Mouse (Mus musculus) c-Kit-positive CD71-negative TER-119-negative erythroid progenitor cells, embryonic 14.5 days (primary cell): ENCODE measurements around the gene Eras.
"Not testable (repeated sequence)": the region's sequence is repeated elsewhere in the genome, so short reads cannot be mapped to it uniquely, and the experiment has no call there.

Experiments
- DNase-seq: peaks from one replicate; pipeline ENCODE4 v3.0.0-alpha.2; 2013; ENCODE audit warnings: low read depth

Eras gene

GRCm38 (mm10) chrX:7928270-7928790 lies at the start of gene Eras:
Eras (minus strand) TSS chrX:7928607.
- DNase-seq, result no peak

DNA sequence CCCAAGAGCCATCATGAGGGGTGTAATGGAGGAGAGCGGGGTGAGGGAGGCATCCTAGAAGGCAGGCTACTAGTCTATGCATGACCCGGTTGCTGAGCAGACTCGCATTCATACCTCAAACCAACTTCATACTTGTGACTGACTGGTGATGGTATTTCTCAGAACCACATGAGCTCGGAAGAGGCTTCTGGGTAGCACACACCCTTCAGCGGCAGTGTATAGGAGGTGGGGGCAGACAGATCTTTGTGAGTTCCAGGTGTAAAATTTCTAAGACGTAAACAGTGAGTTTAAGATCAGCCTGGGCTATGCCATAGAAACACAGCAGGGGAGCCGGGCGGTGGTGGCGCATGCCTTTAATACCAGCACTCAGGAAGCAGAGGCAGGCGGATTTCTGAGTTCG lies 49.5 kb upstream of the Eras start, which contains the start of gene Gata1:
Gene Gata1 (minus strand): TSS at position 180 of the 400 bp plus-strand sequence.
- no peak for DNase-seq

DNA sequence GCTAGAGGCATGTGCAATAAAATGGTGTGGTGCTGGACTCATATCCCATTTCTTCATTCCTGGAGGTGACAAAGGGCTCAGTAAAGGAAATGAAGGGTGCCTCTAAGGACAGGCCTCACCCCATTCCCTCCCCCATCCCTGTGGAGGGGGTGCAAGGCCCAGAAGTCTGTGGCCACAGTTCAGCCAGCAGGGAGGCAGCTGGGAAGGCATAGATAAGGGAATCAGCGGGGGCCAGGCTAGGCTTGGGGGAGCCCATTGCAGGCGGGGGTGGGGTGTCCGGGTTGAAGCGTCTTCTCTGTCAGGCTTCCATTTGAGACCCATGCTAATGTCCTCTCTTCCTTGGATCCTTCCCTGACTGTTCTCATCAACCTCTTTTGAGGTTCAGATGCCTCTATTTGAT lies 42.9 kb upstream of the Eras start:
- DNase-seq, result no peak

DNA sequence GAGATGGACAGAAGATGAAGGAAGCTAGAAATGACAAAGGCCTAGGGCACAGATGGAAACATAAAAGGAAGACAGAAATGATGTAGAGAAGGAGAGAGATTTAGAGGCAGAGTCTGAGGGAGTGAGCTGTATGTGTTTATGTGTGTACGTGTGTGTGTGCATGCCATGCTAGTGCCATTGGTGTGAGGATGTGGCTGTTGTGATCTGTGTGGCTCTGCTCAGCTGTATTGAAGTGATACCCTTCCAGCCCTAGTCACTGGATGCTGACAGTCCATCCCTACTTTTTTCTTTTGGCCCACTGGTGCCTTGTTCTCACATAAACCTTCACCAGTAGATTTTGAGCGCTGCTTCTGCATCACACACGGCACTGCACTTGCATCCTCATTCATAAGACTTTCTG lies 40.5 kb upstream of the Eras start:
- DNase-seq, result no peak

- DNase-seq, result no peak
Measured at GRCm38 (mm10) chrX:7968226-7968625, 39.8 kb upstream of the Eras start.

GRCm38 (mm10) chrX:7967596-7968201 lies 39.3 kb upstream of the Eras start:
- DNase-seq, result no peak

DNA sequence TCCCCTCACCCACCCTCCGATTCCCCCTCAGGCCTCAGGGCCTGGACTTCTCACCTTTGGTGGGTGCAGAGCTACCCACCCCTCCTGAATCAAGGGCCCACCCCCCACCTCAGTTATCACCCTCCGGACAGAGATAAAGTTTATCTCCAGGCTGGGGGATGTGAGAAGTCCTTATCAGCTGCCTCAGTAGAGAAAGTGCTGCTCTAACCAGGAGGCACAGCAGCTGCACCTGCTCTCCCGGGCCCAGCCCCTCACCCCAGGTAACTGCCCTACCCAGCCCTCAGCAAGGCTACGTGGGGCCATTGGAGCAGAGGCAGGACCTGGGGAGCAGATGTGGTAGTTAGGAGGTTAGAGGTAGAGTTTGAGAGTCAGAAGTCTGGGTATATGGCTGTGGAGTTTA lies 37.8 kb upstream of the Eras start:
- no peak for DNase-seq

DNA sequence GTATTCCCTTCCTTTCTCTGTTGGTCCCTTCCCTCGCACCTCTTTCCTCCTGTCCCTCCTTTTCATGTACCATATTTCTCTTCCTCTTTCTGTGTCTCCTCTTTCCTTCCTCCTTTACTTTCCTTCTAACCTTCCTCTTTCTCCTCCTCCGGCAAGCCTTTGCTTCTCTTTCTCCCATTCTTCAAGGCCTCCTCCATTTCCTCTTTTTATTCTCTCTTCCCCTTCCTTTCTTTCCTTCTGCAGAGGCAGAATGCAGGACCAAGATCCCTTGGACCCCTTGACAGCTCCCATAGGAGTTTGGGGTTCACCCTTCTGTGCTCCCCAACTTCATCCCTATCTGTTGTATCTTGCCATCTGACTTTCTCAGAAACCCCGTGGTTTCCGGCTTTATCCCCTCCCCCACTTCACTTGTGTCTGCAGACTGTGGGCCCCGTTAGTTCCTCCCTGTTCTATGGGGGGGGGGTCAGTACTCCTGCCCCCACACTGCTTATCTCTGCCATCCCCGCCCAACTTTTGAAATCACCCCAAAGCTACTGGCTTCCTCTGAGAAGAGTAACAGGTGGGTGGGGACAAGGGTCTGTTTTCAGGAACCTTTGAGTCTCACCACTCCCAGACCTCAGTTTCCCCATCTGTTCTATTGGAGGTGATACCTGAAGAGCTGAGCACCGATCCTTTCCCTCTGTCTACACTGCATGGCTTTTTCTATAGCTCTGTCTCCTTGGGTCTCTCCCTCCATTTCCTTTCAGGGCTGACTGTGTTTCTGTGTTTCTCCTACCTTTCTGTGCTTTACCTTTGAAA lies 35.6 kb upstream of the Eras start:
- no peak for DNase-seq

GRCm38 (mm10) chrX:7958868-7959267 lies 30.5 kb upstream of the Eras start:
- DNase-seq, result no peak

DNA sequence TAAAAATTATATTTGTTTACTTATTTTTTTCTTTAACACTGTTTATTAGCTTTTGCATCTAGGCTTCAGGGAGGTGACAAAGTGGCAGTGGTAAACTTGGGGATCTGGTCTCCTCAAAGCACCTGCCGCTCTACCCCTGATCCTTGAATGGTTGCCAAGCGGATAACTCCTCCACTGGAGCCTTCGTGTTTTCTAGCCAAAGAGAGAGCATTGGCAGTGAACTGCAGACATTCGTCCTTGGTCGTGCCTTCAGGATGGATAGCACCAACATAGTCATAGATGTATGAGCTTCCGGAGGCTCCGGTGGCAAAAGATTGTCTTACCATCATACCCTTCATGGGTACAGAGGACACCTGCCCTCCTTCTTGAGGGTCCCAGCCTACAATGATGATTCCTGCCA lies 21.7 kb upstream of the Eras start:
- DNase-seq, result no peak

GRCm38 (mm10) chrX:7947900-7948492 lies 19.6 kb upstream of the Eras start:
- DNase-seq, result peak; percentile 82

DNA sequence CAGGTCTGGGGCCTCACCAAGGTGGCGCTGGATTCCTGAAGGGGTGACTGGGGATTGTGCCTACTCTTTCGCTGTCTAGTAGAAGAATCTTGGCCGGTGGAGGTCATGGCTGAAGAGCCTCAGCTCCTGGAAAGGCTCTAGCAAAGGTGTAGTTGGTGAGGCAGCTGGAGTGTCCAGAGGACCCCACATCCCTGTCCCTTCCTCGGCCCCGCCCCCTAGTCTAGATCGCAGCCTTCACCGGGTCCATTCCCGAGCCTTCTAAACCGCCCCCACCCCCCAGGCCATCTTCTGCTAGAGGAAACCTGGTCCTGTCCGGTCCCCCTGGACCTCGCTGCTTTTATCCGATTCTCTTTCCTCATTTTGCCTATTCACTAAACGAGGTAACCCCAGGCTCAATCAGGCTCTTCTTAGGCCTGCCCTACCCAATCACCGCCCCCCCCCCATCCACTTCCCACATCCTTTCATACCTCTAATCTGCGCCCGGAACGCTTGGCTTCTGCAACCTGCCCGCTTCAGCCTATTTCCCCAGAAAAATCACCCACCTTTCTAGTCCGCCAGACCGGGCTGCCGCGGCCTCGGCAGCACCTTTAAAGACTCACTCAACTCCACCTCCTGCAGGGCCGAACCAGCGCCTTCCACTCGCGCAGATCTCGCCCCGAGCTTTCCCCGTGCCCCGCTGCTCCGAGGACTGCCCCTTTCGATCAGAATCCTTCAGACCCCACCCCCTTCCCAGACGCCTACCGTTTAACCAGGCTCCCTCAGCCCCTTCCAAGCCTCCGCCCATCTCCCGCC lies 18.9 kb upstream of the Eras start, which contains the start of gene Hdac6:
Gene Hdac6 (minus strand): TSS at position 782 of the 792 bp plus-strand sequence.
- no peak for DNase-seq

- DNase-seq, result no peak
Measured at GRCm38 (mm10) chrX:7945618-7946017, 17.2 kb upstream of the Eras start.

DNA sequence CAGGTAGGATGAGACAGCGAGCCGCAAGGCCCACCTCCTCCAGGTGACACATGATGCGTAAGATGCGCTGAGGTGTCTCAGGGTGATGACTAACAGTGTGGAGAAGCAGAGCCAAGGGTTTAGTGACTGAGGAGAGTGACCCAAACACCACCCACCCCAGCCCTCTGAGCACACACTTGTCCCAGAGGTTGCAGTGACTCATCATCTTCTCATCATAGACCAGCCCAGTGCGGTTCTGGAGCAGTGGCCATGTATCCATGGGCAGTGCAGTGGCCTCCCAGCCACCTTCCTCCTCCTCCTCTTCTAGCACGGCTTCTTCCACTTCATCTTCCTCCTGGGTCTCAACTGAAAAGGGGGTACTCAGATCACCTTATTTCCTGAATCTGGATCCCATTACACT lies 9.3 kb upstream of the Eras start:
- DNase-seq, result no peak

- no peak for DNase-seq
Measured at GRCm38 (mm10) chrX:7936874-7937273, 8.5 kb upstream of the Eras start.

GRCm38 (mm10) chrX:7927116-7927515 lies 1.3 kb downstream of the Eras start:
- DNase-seq, result no peak

- DNase-seq, result no peak
Measured at GRCm38 (mm10) chrX:7926266-7926665, 2.1 kb downstream of the Eras start.

DNA sequence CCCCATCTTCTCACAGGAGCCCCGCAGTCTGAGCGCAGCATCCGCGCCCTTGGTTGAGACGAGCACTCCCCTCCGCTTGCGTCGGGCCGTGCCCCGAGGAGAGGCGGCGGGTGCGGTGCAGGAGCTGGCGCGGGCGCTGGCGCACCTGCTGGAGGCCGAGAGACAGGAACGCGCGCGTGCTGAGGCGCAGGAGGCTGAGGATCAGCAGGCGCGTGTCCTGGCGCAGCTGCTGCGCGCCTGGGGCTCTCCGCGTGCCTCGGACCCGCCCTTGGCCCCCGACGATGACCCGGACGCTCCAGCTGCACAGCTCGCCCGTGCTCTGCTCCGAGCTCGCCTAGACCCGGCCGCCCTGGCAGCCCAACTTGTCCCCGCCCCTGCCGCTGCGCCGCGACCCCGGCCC lies 6.4 kb downstream of the Eras start:
- DNase-seq, result no peak

DNA sequence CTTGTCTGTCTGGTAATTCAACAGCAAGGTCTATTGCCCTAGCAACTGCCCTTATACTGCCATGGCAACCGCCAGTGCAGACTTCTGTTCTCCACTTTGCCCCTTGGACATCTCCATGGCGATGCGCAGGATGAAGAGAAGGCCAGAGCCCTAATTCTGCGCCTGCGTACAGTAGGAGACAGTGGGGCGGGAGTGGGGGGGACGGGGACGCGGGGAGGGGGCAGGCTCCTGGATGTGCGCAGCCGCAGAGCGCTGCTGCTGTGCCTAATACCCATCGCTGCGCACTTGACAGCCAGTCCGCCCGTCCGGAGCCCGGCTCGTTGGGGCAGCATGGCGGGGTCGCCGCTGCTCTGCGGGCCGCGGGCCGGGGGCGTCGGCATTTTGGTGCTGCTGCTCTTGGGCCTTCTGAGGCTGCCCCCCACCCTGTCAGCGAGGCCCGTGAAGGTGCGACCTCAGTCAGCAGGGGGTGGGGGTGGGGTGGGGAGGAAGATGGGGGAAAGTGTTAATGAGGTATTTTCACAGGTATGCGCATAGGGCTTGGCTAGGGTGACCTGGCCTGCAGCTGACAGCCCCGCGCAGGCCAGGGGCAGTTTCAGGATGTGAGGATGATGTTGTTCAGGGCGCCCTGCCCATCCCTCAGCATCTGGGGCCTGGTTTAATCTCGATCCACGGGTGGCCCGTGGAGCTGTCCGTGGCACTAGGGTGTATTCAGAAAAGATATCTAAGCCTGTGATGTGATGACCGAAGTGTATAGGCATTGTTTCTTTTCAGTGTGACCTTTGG lies 8.6 kb downstream of the Eras start, which contains the start of gene Pcsk1n:
Gene Pcsk1n (plus strand): TSS at position 222 of the 783 bp plus-strand sequence.
- DNase-seq, result no peak

- not testable (repeated sequence) for DNase-seq
Measured at GRCm38 (mm10) chrX:7917960-7918359, 10.4 kb downstream of the Eras start.

GRCm38 (mm10) chrX:7915669-7916068 lies 12.7 kb downstream of the Eras start:
- DNase-seq, result not testable (repeated sequence)
